Mouse (Mus musculus): ENCODE measurements at regions not wholly inside any gene's neighbourhood (a gene's known extent, or its start where the extent isn't known, plus 50 kb on each side); places are given as distances from the start of the nearest gene placed in this dataset.

- Histone ChIP-seq H3K4me3 (no peak overlapping the region), H3K27ac (no peak overlapping the region)
- intact Hi-C loops (cut with DNase I), result no loop called here
- no peak for TF ChIP-seq CTCF (IDR thresholded peaks at IDR 0.05)
- DNase-seq, result no peak
Observed at GRCm38 (mm10) chr12:112235841-112236240, 89.8 kb downstream of the Kif26a start.

DNA sequence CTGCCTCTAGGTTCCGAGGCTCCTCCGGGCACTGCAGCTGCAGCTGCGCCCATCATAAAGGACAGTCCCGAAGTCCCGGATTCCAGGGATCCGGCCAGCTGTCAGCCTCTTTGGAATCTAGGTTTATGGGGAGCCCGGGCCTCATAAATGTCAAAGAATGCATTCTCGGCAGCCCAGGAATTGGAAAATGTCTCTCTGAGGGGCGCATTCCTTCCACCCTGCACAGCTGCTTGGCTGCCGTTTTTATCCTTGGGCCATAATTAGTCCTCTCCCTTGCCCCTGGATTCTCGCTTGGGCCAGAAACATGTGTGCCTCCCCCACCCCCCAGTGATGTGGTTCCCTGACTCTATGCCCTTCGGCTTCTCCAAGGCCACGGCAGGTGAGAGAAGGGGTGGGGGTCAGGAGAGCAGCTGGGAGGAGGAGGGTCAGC lies 91.1 kb downstream of the Kif26a start:
- peak; percentile 30 for DNase-seq
- intact Hi-C loops (cut with DNase I), result no loop called here
- TF ChIP-seq CTCF (IDR thresholded peaks at IDR 0.05), result no peak
- H3K4me3 ChIP-seq, result no peak overlapping the region
- no peak overlapping the region for H3K27ac ChIP-seq

- Histone ChIP-seq H3K27ac (no peak overlapping the region), H3K4me3 (no peak overlapping the region)
- DNase-seq, result no peak
- intact Hi-C loops (cut with DNase I), result no loop called here
- no peak for TF ChIP-seq CTCF (IDR thresholded peaks at IDR 0.05)
Observed at GRCm38 (mm10) chr12:112238834-112239233, 92.8 kb downstream of the Kif26a start.

DNA sequence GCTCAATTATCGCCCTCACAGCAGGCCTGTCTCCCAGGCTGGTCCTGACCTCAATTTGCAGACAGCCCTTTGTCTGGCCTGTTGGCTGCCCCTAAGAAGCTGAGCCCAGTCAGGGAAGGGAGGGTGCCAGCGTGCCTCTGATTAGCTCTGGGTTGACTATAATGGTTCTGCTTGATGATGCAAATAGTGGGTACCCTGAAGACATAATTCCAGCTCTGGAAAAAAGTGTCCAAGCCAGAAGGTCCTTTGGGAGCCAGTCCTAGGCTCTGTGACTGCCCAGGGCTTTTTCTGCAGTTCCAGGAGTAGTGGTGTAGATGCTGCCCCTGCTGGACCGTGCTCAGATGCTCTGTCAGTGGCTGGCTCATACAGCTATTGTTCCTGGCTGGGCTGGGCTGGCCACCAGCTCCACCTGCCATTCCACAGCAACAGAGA lies 95.7 kb downstream of the Kif26a start:
- no peak for TF ChIP-seq CTCF (IDR thresholded peaks at IDR 0.05)
- intact Hi-C loops (cut with DNase I), result no loop called here
- no peak for DNase-seq
- Histone ChIP-seq H3K4me3 (no peak overlapping the region), H3K27ac (no peak overlapping the region)

DNA sequence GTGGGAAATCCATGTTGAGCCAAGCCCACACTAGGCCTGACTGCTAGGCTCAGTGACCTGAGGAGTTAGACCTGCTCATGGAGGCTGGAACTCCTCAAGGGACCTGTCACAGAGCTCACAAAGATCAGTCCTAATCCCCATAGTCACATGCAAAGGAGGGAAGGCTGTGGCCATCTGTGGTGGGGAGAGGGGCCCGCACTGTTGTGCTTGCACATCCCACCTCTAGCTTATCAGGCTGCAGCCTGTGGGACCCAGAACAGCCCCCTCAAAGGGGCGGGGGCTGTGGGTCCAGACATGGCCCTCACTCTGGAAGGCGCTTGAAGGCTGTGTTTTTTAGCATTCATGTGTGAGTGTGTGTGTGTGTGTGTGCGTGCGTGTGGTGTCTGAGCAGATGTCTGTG lies 97.2 kb downstream of the Kif26a start:
- Histone ChIP-seq H3K4me3 (no peak overlapping the region), H3K27ac (no peak overlapping the region)
- DNase-seq, result no peak
- TF ChIP-seq CTCF (IDR thresholded peaks at IDR 0.05), result no peak
- intact Hi-C loops (cut with DNase I), result no loop called here

- DNase-seq, result no peak
- intact Hi-C loops (cut with DNase I), result no loop called here
- Histone ChIP-seq H3K27ac (no peak overlapping the region), H3K4me3 (no peak overlapping the region)
- TF ChIP-seq CTCF (IDR thresholded peaks at IDR 0.05), result no peak
Observed at GRCm38 (mm10) chr12:112250894-112251293, 104.9 kb downstream of the Kif26a start.

- intact Hi-C loops (cut with DNase I), result no loop called here
- DNase-seq, result no peak
- TF ChIP-seq CTCF (IDR thresholded peaks at IDR 0.05), result no peak
- Histone ChIP-seq H3K27ac (no peak overlapping the region), H3K4me3 (no peak overlapping the region)
Observed at GRCm38 (mm10) chr12:112253461-112253860, 107.5 kb downstream of the Kif26a start.

DNA sequence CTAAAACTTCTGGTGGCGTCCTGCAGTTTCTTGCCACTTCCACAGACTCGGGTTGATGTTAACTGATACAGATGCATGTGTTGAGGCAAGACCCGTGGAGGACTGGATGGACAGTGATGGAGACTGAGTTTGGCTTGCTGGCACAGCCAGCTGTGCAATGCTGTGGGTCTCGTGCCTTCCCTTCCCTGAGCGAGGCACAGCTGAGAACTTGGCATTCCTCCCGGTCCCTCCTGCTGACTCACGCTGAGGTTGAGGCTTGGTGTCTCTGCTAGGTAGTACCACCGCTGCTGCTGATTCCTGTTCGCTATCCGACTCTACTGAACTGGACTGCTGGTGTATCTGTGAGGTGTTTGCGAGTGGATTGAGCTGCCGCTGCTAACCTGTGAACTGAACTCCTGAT lies 109.2 kb downstream of the Kif26a start:
- Histone ChIP-seq H3K27ac (no peak overlapping the region), H3K4me3 (no peak overlapping the region)
- intact Hi-C loops (cut with DNase I), result no loop called here
- no peak for TF ChIP-seq CTCF (IDR thresholded peaks at IDR 0.05)
- peak; percentile 46 for DNase-seq

DNA sequence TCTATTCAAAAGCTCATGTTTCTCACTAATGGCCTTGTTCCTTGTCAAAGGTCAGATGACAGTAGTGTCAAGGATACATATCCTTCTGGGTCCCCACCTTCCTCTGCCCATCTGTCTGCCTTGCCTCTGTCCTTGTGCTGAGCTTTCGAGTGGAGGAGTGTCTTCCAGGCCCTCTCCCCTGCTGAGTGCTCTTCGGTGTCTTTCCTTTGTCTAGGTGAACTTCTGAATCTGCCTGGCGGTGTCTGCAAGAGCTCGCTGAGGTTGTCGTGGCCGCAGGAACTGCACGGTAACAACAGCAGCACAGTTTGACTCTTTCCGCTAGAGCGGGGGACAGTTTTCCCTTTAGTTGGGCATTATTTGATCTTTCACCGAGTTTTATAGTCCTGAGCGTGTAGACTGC lies 111.7 kb downstream of the Kif26a start:
- intact Hi-C loops (cut with DNase I), result no loop called here
- Histone ChIP-seq H3K4me3 (no peak overlapping the region), H3K27ac (no peak overlapping the region)
- no peak for DNase-seq
- no peak for TF ChIP-seq CTCF (IDR thresholded peaks at IDR 0.05)

- H3K27ac ChIP-seq, result no peak overlapping the region
- H3K4me3 ChIP-seq, result no peak overlapping the region
- TF ChIP-seq CTCF (IDR thresholded peaks at IDR 0.05), result no peak
- DNase-seq, result peak; percentile 67
- intact Hi-C loops (cut with DNase I), result no loop called here
Observed at GRCm38 (mm10) chr12:112263283-112264056, 117.5 kb downstream of the Kif26a start.

- Histone ChIP-seq H3K4me3 (no peak overlapping the region), H3K27ac (no peak overlapping the region)
- DNase-seq, result no peak
- intact Hi-C loops (cut with DNase I), result no loop called here
- no peak for TF ChIP-seq CTCF (IDR thresholded peaks at IDR 0.05)
Observed at GRCm38 (mm10) chr12:112264201-112264600, 118.2 kb downstream of the Kif26a start.

DNA sequence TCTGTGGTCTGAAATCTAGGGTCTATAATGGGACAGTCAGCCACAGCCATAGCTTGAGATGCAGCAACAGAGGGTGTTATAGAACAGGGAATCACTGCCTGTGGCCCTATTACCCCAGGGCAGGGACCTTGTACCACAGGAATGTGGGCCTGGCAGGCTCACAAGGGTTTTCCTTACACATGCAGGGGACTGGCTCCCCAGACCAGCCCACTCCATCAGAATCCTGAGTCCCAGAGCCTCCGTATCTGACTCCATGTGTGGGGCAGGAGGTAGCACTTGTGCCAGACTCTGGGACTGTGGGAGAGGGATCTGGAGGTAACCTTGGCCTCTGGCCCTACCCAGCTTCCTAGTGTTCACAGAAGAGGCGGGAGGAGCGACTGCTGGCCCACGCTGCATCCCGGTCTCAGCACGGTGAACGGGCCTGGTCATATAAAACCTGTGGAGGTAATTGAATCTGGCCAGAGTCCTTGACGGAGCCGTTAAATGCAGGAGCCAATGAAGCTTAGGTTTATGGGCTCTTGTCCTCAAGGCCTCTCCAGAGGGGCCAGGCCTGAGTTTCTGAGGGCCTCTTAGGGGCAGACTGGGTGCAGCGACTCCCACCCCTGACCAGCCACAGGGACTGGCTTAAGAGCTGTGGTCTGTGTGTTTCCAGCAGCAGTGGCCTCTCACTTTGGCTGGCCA lies 119.4 kb downstream of the Kif26a start:
- intact Hi-C loops (cut with DNase I), result no loop called here

GRCm38 (mm10) chr12:112274026-112274425 lies 128.0 kb downstream of the Kif26a start:
- Histone ChIP-seq H3K4me3 (no peak overlapping the region), H3K27ac (no peak overlapping the region)
- no peak for TF ChIP-seq CTCF (IDR thresholded peaks at IDR 0.05)
- no peak for DNase-seq
- intact Hi-C loops (cut with DNase I), result no loop called here

More for the DNA sequence above, 119.4 kb downstream of the Kif26a start:
- TF ChIP-seq CTCF (IDR thresholded peaks at IDR 0.05), result no peak
- no peak overlapping the region for H3K4me3 ChIP-seq
- H3K27ac ChIP-seq, result no peak overlapping the region
- DNase-seq, result no peak

GRCm38 (mm10) chr12:112274756-112275155 lies 128.7 kb downstream of the Kif26a start:
- intact Hi-C loops (cut with DNase I), result no loop called here

More at GRCm38 (mm10) chr12:112274756-112275155, 128.7 kb downstream of the Kif26a start:
- H3K27ac ChIP-seq, result no peak overlapping the region
- DNase-seq, result no peak
- no peak overlapping the region for H3K4me3 ChIP-seq
- no peak for TF ChIP-seq CTCF (IDR thresholded peaks at IDR 0.05)
